Mouse (Mus musculus): ENCODE results near the gene Kcnj6. TPM values are rescaled to one million over a fixed set of nuclear protein-coding genes. Genes with fewer than 3 reads are reported as not detected.

Gene Kcnj6
- polyA plus RNA-seq, 1 experiment = not detected

- Histone ChIP-seq H3K79me2 (ENCODE audit: control insufficient read depth, insufficient read depth) (no peaks in the 10 kb centered on the region), H3K4me3 (no peak overlapping the region), H3K27me3 (ENCODE audit: control insufficient read depth, insufficient read depth, insufficient read length) (no peaks in the 10 kb centered on the region), H3K4me2 (ENCODE audit: low read depth) (peak overlapping the region; percentile 12), H3K36me3 (ENCODE audit: control insufficient read depth, insufficient read depth) (no peaks in the 10 kb centered on the region), H3ac (ENCODE audit: control insufficient read depth, insufficient read length) (no peak overlapping the region)
- TF ChIP-seq CEBPB (IDR thresholded peaks at IDR 0.05; ENCODE audit: insufficient read depth, poor library complexity, severe bottlenecking) = no peak
- no peak for TF ChIP-seq POLR2AphosphoS2 (IDR thresholded peaks at IDR 0.05; ENCODE audit: insufficient read length, low read depth)
- TF ChIP-seq MYOG (IDR thresholded peaks at IDR 0.05; ENCODE audit: control insufficient read depth in 1 of 3, insufficient read depth in 1 of 3, insufficient read length in 2 of 3, low read depth in 2 of 3) = no peak
- TF ChIP-seq SRF (IDR thresholded peaks at IDR 0.05; ENCODE audit: control insufficient read depth, insufficient read length, low read depth) = no peak
- no peak for TF ChIP-seq REST (IDR thresholded peaks at IDR 0.05; ENCODE audit: insufficient read depth, insufficient read length)
- no peak for TF ChIP-seq MYOD1 (IDR thresholded peaks at IDR 0.05; ENCODE audit: control insufficient read depth in 1 of 3, insufficient read length in 2 of 3, low read depth in 2 of 3)
- no peak for TF ChIP-seq E2F4 (IDR thresholded peaks at IDR 0.05; ENCODE audit: insufficient read depth)
- no peak for TF ChIP-seq POLR2A (IDR thresholded peaks at IDR 0.05; ENCODE audit: insufficient read length, low read depth)
- no peak for TF ChIP-seq USF1 (IDR thresholded peaks at IDR 0.05; ENCODE audit: low read depth)
- no peak for TF ChIP-seq TCF12 (IDR thresholded peaks at IDR 0.05; ENCODE audit: insufficient read depth, poor library complexity, severe bottlenecking)
- no peak for TF ChIP-seq TCF3 (IDR thresholded peaks at IDR 0.05; ENCODE audit: insufficient read length, low read depth)
- no peak for TF ChIP-seq MAX (IDR thresholded peaks at IDR 0.05; ENCODE audit: low read depth)
Measured at GRCm38 (mm10) chr16:94724747-94725211, 272.7 kb downstream of the Kcnj6 start.

GRCm38 (mm10) chr16:94724061-94724596, 273.4 kb downstream of the Kcnj6 start:
- H3K27me3 ChIP-seq (ENCODE audit: control insufficient read depth, insufficient read depth, insufficient read length) = no peaks in the 10 kb centered on the region
- H3K4me2 ChIP-seq (ENCODE audit: low read depth) = no peak overlapping the region
- H3K36me3 ChIP-seq (ENCODE audit: control insufficient read depth, insufficient read depth) = no peaks in the 10 kb centered on the region
- TF ChIP-seq TCF12 (IDR thresholded peaks at IDR 0.05; ENCODE audit: insufficient read depth, poor library complexity, severe bottlenecking) (no peak), MYOD1 (IDR thresholded peaks at IDR 0.05; ENCODE audit: control insufficient read depth in 1 of 3, insufficient read length in 2 of 3, low read depth in 2 of 3) (no peak), E2F4 (IDR thresholded peaks at IDR 0.05; ENCODE audit: insufficient read depth) (no peak), MAX (IDR thresholded peaks at IDR 0.05; ENCODE audit: low read depth) (no peak), CEBPB (IDR thresholded peaks at IDR 0.05; ENCODE audit: insufficient read depth, poor library complexity, severe bottlenecking) (no peak), TCF3 (IDR thresholded peaks at IDR 0.05; ENCODE audit: insufficient read length, low read depth) (no peak), POLR2A (IDR thresholded peaks at IDR 0.05; ENCODE audit: insufficient read length, low read depth) (no peak), POLR2AphosphoS2 (IDR thresholded peaks at IDR 0.05; ENCODE audit: insufficient read length, low read depth) (no peak)
- H3K4me3 ChIP-seq = no peak overlapping the region
- no peaks in the 10 kb centered on the region for H3K79me2 ChIP-seq (ENCODE audit: control insufficient read depth, insufficient read depth)
- H3ac ChIP-seq (ENCODE audit: control insufficient read depth, insufficient read length) = no peak overlapping the region

GRCm38 (mm10) chr16:94722936-94723335, 274.6 kb downstream of the Kcnj6 start:
- no peak overlapping the region for H3K4me3 ChIP-seq
- no peak for TF ChIP-seq POLR2AphosphoS2 (IDR thresholded peaks at IDR 0.05; ENCODE audit: insufficient read length, low read depth)
- no peak for TF ChIP-seq USF1 (IDR thresholded peaks at IDR 0.05; ENCODE audit: low read depth)
- no peak for TF ChIP-seq REST (IDR thresholded peaks at IDR 0.05; ENCODE audit: insufficient read depth, insufficient read length)
- no peak for TF ChIP-seq MYOG (IDR thresholded peaks at IDR 0.05; ENCODE audit: control insufficient read depth in 1 of 3, insufficient read depth in 1 of 3, insufficient read length in 2 of 3, low read depth in 2 of 3)
- TF ChIP-seq MYOD1 (IDR thresholded peaks at IDR 0.05; ENCODE audit: control insufficient read depth in 1 of 3, insufficient read length in 2 of 3, low read depth in 2 of 3) = no peak
- TF ChIP-seq CEBPB (IDR thresholded peaks at IDR 0.05; ENCODE audit: insufficient read depth, poor library complexity, severe bottlenecking) = no peak
- TF ChIP-seq TCF3 (IDR thresholded peaks at IDR 0.05; ENCODE audit: insufficient read length, low read depth) = no peak
- no peak for TF ChIP-seq E2F4 (IDR thresholded peaks at IDR 0.05; ENCODE audit: insufficient read depth)
- TF ChIP-seq TCF12 (IDR thresholded peaks at IDR 0.05; ENCODE audit: insufficient read depth, poor library complexity, severe bottlenecking) = no peak
- no peak for TF ChIP-seq POLR2A (IDR thresholded peaks at IDR 0.05; ENCODE audit: insufficient read length, low read depth)
- TF ChIP-seq MAX (IDR thresholded peaks at IDR 0.05; ENCODE audit: low read depth) = no peak
- TF ChIP-seq SRF (IDR thresholded peaks at IDR 0.05; ENCODE audit: control insufficient read depth, insufficient read length, low read depth) = no peak
- H3K4me2 ChIP-seq (ENCODE audit: low read depth) = no peak overlapping the region

GRCm38 (mm10) chr16:94721549-94722006, 275.9 kb downstream of the Kcnj6 start:
- peak overlapping the region; percentile 67 for H3K4me2 ChIP-seq (ENCODE audit: low read depth)

More at GRCm38 (mm10) chr16:94722936-94723335, 274.6 kb downstream of the Kcnj6 start:
- Histone ChIP-seq H3K36me3 (ENCODE audit: control insufficient read depth, insufficient read depth) (no peaks in the 10 kb centered on the region), H3ac (ENCODE audit: control insufficient read depth, insufficient read length) (no peak overlapping the region), H3K79me2 (ENCODE audit: control insufficient read depth, insufficient read depth) (no peaks in the 10 kb centered on the region), H3K27me3 (ENCODE audit: control insufficient read depth, insufficient read depth, insufficient read length) (no peaks in the 10 kb centered on the region)

More at GRCm38 (mm10) chr16:94721549-94722006, 275.9 kb downstream of the Kcnj6 start:
- no peak overlapping the region for H3ac ChIP-seq (ENCODE audit: control insufficient read depth, insufficient read length)
- no peaks in the 10 kb centered on the region for H3K27me3 ChIP-seq (ENCODE audit: control insufficient read depth, insufficient read depth, insufficient read length)
- H3K4me3 ChIP-seq = no peak overlapping the region
- H3K79me2 ChIP-seq (ENCODE audit: control insufficient read depth, insufficient read depth) = no peaks in the 10 kb centered on the region
- no peaks in the 10 kb centered on the region for H3K36me3 ChIP-seq (ENCODE audit: control insufficient read depth, insufficient read depth)
- TF ChIP-seq USF1 (IDR thresholded peaks at IDR 0.05; ENCODE audit: low read depth) (no peak), CEBPB (IDR thresholded peaks at IDR 0.05; ENCODE audit: insufficient read depth, poor library complexity, severe bottlenecking) (no peak), TCF12 (IDR thresholded peaks at IDR 0.05; ENCODE audit: insufficient read depth, poor library complexity, severe bottlenecking) (peak; percentile 46), MAX (IDR thresholded peaks at IDR 0.05; ENCODE audit: low read depth) (no peak), REST (IDR thresholded peaks at IDR 0.05; ENCODE audit: insufficient read depth, insufficient read length) (no peak), MYOG (IDR thresholded peaks at IDR 0.05; ENCODE audit: control insufficient read depth in 1 of 3, insufficient read depth in 1 of 3, insufficient read length in 2 of 3, low read depth in 2 of 3) (peak; percentile 56 to 87 (median 78)), MYOD1 (IDR thresholded peaks at IDR 0.05; ENCODE audit: control insufficient read depth in 1 of 3, insufficient read length in 2 of 3, low read depth in 2 of 3) (peak; percentile 78 to 91 (median 83)), SRF (IDR thresholded peaks at IDR 0.05; ENCODE audit: control insufficient read depth, insufficient read length, low read depth) (peak; percentile 87), POLR2AphosphoS2 (IDR thresholded peaks at IDR 0.05; ENCODE audit: insufficient read length, low read depth) (no peak), E2F4 (IDR thresholded peaks at IDR 0.05; ENCODE audit: insufficient read depth) (no peak)

All from myocyte (in vitro differentiated cells).